Mouse (Mus musculus): ENCODE measurements around the gene Ptprr.

GRCm38 (mm10) chr10:116206449-116206848 is 188.4 kb downstream of the Ptprr start:
- no peak for TF ChIP-seq CTCF (IDR thresholded peaks at IDR 0.05; ENCODE audit: control insufficient read depth, insufficient read depth, low read length)
- TF ChIP-seq POLR2A (IDR thresholded peaks at IDR 0.05; ENCODE audit: borderline replicate concordance, control insufficient read depth, low read depth, low read length) = no peak
